Mouse (Mus musculus): ENCODE results near the gene Hsf2bp. TPM values are rescaled to one million over a fixed set of nuclear protein-coding genes. Genes with fewer than 3 reads are reported as not detected.

Gene Hsf2bp
- total and polyA plus RNA-seq, 3 experiments: 0.34 to 1.0 (median 0.75) TPM

GRCm38 (mm10) chr17:31938539-31939260, 97.4 kb downstream of the Hsf2bp start (continued):
- no peak for TF ChIP-seq CHD1 (IDR thresholded peaks at IDR 0.05; ENCODE audit: low read depth, low read length)
- TF ChIP-seq GABPA (IDR thresholded peaks at IDR 0.05; ENCODE audit: insufficient replicate concordance, low read depth, low read length): no peak
- peak; percentile 33; the same call in 1 of the 2 replicates for TF ChIP-seq SIN3A (IDR thresholded peaks at IDR 0.05; ENCODE audit: low read length)
- TF ChIP-seq UBTF (IDR thresholded peaks at IDR 0.05; ENCODE audit: low read depth, low read length): 0 out of 2 replicates have a peak, but pooled peaks have one; percentile 60
- no peak for TF ChIP-seq PAX5 (IDR thresholded peaks at IDR 0.05; ENCODE audit: low read length)
- no peak for TF ChIP-seq NRF1 (IDR thresholded peaks at IDR 0.05; ENCODE audit: low read depth, low read length)
- TF ChIP-seq CHD2 (IDR thresholded peaks at IDR 0.05; ENCODE audit: low read length): peak; percentile 12; the same call in 1 of the 2 replicates
- no peak for TF ChIP-seq JUN (IDR thresholded peaks at IDR 0.05; ENCODE audit: insufficient read depth, low read depth, low read length)
- TF ChIP-seq BHLHE40 (IDR thresholded peaks at IDR 0.05; ENCODE audit: low read depth, low read length): peak; percentile 49
- TF ChIP-seq USF1 (IDR thresholded peaks at IDR 0.05; ENCODE audit: low read depth, low read length): no peak
- TF ChIP-seq MXI1 (IDR thresholded peaks at IDR 0.05; ENCODE audit: low read depth, low read length): 0 out of 2 replicates have a peak, but pooled peaks have one; percentile 46
- no peak for TF ChIP-seq NELFE (IDR thresholded peaks at IDR 0.05; ENCODE audit: low read depth, low read length)

GRCm38 (mm10) chr17:31937141-31937554, 99.0 kb downstream of the Hsf2bp start:
- no peak for DNase-seq (ENCODE audit: extremely low read depth)
- Histone ChIP-seq H3K9me3 (replicated peaks; ENCODE audit: low read length) (no peaks in the 10 kb centered on the region), H3K4me2 (ENCODE audit: insufficient read depth, low read depth, poor library complexity, severe bottlenecking) (no peak overlapping the region), H3K27ac (ENCODE audit: insufficient read depth, low read depth) (no peak overlapping the region), H3K4me3 (replicated peaks in 1 of 3; ENCODE audit: low read depth in 2 of 3, low read length in 2 of 3, poor library complexity in 1 of 3) (no peak overlapping the region), H3K27me3 (replicated peaks) (no peaks in the 10 kb centered on the region), H3K9ac (ENCODE audit: insufficient read depth, low read depth) (no peak overlapping the region), H3K4me1 (ENCODE audit: control insufficient read depth in 1 of 2, insufficient read depth in 2 of 2) (peaks cover 35 to 69% of the 10 kb centered on the region in 2 experiments), H3K79me2 (replicated peaks; ENCODE audit: control insufficient read depth, extremely low read depth, insufficient read depth, poor library complexity, severe bottlenecking) (no peaks in the 10 kb centered on the region), H3K36me3 (replicated peaks in 1 of 2; ENCODE audit: control insufficient read depth in 1 of 2, insufficient read depth in 1 of 2, low read length in 1 of 2) (no peaks in the 10 kb centered on the region)
- dilution Hi-C loops (cut with MboI; ENCODE audit: extremely low pct_ligation_motif_present, extremely low pct_unique_long_range_greater_than_20kb, low sequenced_read_pairs) (no loop called here), in situ Hi-C loops (cut with MboI; ENCODE audit: low pct_ligation_motif_present, low pct_unique_long_range_greater_than_20kb, low sequenced_read_pairs) (loop anchor here (10.0 kb wide), 1 partner anchor 252 kb away; no protein-coding TSS in a partner anchor)
- TF ChIP-seq ETS1 (conservative IDR thresholded peaks at IDR 0.05; ENCODE audit: low read depth, low read length) (no peak), MEF2A (IDR thresholded peaks at IDR 0.05; ENCODE audit: borderline replicate concordance, low read depth, low read length) (no peak), KAT2A (IDR thresholded peaks at IDR 0.05; ENCODE audit: insufficient replicate concordance, low read length) (no peak), ZKSCAN1 (IDR thresholded peaks at IDR 0.05; ENCODE audit: borderline replicate concordance, low read depth, low read length) (no peak), TCF12 (IDR thresholded peaks at IDR 0.05; ENCODE audit: low read depth, low read length) (peak; percentile 48; the same call in 1 of the 2 replicates), CTCF (conservative IDR thresholded peaks at IDR 0.05 in 1 of 2, IDR thresholded peaks at IDR 0.05 in 1 of 2; ENCODE audit: low read depth in 2 of 2, low read length in 2 of 2) (peak in 1 of 2 experiments; percentile 56; a peak in 2 of 4 replicates), SMC3 (IDR thresholded peaks at IDR 0.05; ENCODE audit: low read depth, low read length) (peak; percentile 64), ELF1 (IDR thresholded peaks at IDR 0.05; ENCODE audit: low read depth, low read length) (peak; percentile 86), RAD21 (IDR thresholded peaks at IDR 0.05; ENCODE audit: low read depth, low read length) (peak; percentile 63)

Measured in CH12.LX (cell line).